Mouse (Mus musculus): ENCODE results near the gene Slc26a11. TPM values are rescaled to one million over a fixed set of nuclear protein-coding genes. Genes with fewer than 3 reads are reported as not detected.

Slc26a11 gene
- polyA plus RNA-seq (2012) = not detected in 2 replicates

- TF ChIP-seq TAL1 (IDR thresholded peaks at IDR 0.05; ENCODE audit: low read length) (no peak), GATA1 (IDR thresholded peaks at IDR 0.05; ENCODE audit: low read length) (no peak)
- no peaks in the 10 kb centered on the region; the same call in 1 of the 2 replicates for H3K36me3 ChIP-seq (ENCODE audit: control insufficient read depth)
- peaks cover 6% of the 10 kb centered on the region for H3K27me3 ChIP-seq (ENCODE audit: control insufficient read depth)
- H3K4me3 ChIP-seq (replicated peaks) = peak within 1 kb of the TSS; percentile 74
- peaks cover 28% of the 10 kb centered on the region for H3K4me1 ChIP-seq (ENCODE audit: control insufficient read depth)
- H3K9me3 ChIP-seq (ENCODE audit: control insufficient read depth, low read length) = no peaks in the 10 kb centered on the region
Measured at GRCm38 (mm10) chr11:119355443-119356385, at the start of gene Slc26a11, which contains the start of gene Sgsh. TSS of gene Slc26a11 (plus strand) at chr11:119355557. TSS of gene Sgsh (minus strand) at chr11:119355536.

GRCm38 (mm10) chr11:119306762-119307657 is 48.3 kb upstream of the Slc26a11 start:
- peaks cover 4% of the 10 kb centered on the region; the same call in 1 of the 2 replicates for H3K9me3 ChIP-seq (ENCODE audit: control insufficient read depth, low read length)
- no peak for TF ChIP-seq GATA1 (IDR thresholded peaks at IDR 0.05; ENCODE audit: low read length)
- TF ChIP-seq TAL1 (IDR thresholded peaks at IDR 0.05; ENCODE audit: low read length) = no peak
- H3K36me3 ChIP-seq (ENCODE audit: control insufficient read depth) = no peaks in the 10 kb centered on the region
- no peaks in the 10 kb centered on the region; the same call in 1 of the 2 replicates for H3K4me1 ChIP-seq (ENCODE audit: control insufficient read depth)
- H3K4me3 ChIP-seq (replicated peaks) = no peak overlapping the region
- peaks cover 34% of the 10 kb centered on the region for H3K27me3 ChIP-seq (ENCODE audit: control insufficient read depth)

GRCm38 (mm10) chr11:119307658-119307867 is 47.8 kb upstream of the Slc26a11 start, which contains the start of gene Card14:
TSS of gene Card14 (plus strand) at chr11:119307768.
- no peak for TF ChIP-seq TAL1 (IDR thresholded peaks at IDR 0.05; ENCODE audit: low read length)
- no peak for TF ChIP-seq GATA1 (IDR thresholded peaks at IDR 0.05; ENCODE audit: low read length)
- H3K4me1 ChIP-seq (ENCODE audit: control insufficient read depth) = no peaks in the 10 kb centered on the region; the same call in 1 of the 2 replicates
- H3K4me3 ChIP-seq (replicated peaks) = no peak within 1 kb of the TSS
- H3K36me3 ChIP-seq (ENCODE audit: control insufficient read depth) = no peaks in the 10 kb centered on the region
- peaks cover 4% of the 10 kb centered on the region; the same call in 1 of the 2 replicates for H3K9me3 ChIP-seq (ENCODE audit: control insufficient read depth, low read length)
- H3K27me3 ChIP-seq (ENCODE audit: control insufficient read depth) = peaks cover 31% of the 10 kb centered on the region

GRCm38 (mm10) chr11:119307916-119308315 is 47.4 kb upstream of the Slc26a11 start:
- no peaks in the 10 kb centered on the region for H3K36me3 ChIP-seq (ENCODE audit: control insufficient read depth)
- H3K4me1 ChIP-seq (ENCODE audit: control insufficient read depth) = no peaks in the 10 kb centered on the region; the same call in 1 of the 2 replicates
- H3K4me3 ChIP-seq (replicated peaks) = no peak overlapping the region
- H3K9me3 ChIP-seq (ENCODE audit: control insufficient read depth, low read length) = peaks cover 4% of the 10 kb centered on the region; the same call in 1 of the 2 replicates
- TF ChIP-seq TAL1 (IDR thresholded peaks at IDR 0.05; ENCODE audit: low read length) (no peak), GATA1 (IDR thresholded peaks at IDR 0.05; ENCODE audit: low read length) (no peak)
- H3K27me3 ChIP-seq (ENCODE audit: control insufficient read depth) = peaks cover 27% of the 10 kb centered on the region

- no peaks in the 10 kb centered on the region for H3K36me3 ChIP-seq (ENCODE audit: control insufficient read depth)
- peaks cover 13% of the 10 kb centered on the region for H3K27me3 ChIP-seq (ENCODE audit: control insufficient read depth)
- peaks cover 4% of the 10 kb centered on the region; the same call in 1 of the 2 replicates for H3K9me3 ChIP-seq (ENCODE audit: control insufficient read depth, low read length)
- no peaks in the 10 kb centered on the region for H3K4me1 ChIP-seq (ENCODE audit: control insufficient read depth)
- TF ChIP-seq TAL1 (IDR thresholded peaks at IDR 0.05; ENCODE audit: low read length) (no peak), GATA1 (IDR thresholded peaks at IDR 0.05; ENCODE audit: low read length) (no peak)
- no peak overlapping the region for H3K4me3 ChIP-seq (replicated peaks)
Measured at GRCm38 (mm10) chr11:119310621-119311020, 44.7 kb upstream of the Slc26a11 start.

- Histone ChIP-seq H3K9me3 (ENCODE audit: control insufficient read depth, low read length) (no peaks in the 10 kb centered on the region; the same call in 1 of the 2 replicates), H3K36me3 (ENCODE audit: control insufficient read depth) (no peaks in the 10 kb centered on the region), H3K27me3 (ENCODE audit: control insufficient read depth) (peaks cover 4% of the 10 kb centered on the region), H3K4me3 (replicated peaks) (no peak overlapping the region), H3K4me1 (ENCODE audit: control insufficient read depth) (no peaks in the 10 kb centered on the region)
- TF ChIP-seq GATA1 (IDR thresholded peaks at IDR 0.05; ENCODE audit: low read length) = no peak
- TF ChIP-seq TAL1 (IDR thresholded peaks at IDR 0.05; ENCODE audit: low read length) = no peak
Measured at GRCm38 (mm10) chr11:119314252-119314936, 41.0 kb upstream of the Slc26a11 start.

- H3K36me3 ChIP-seq (ENCODE audit: control insufficient read depth) = no peaks in the 10 kb centered on the region
- no peaks in the 10 kb centered on the region; the same call in 1 of the 2 replicates for H3K9me3 ChIP-seq (ENCODE audit: control insufficient read depth, low read length)
- H3K27me3 ChIP-seq (ENCODE audit: control insufficient read depth) = no peaks in the 10 kb centered on the region
- H3K4me3 ChIP-seq (replicated peaks) = no peak overlapping the region
- TF ChIP-seq GATA1 (IDR thresholded peaks at IDR 0.05; ENCODE audit: low read length) (no peak), TAL1 (IDR thresholded peaks at IDR 0.05; ENCODE audit: low read length) (no peak)
- no peaks in the 10 kb centered on the region for H3K4me1 ChIP-seq (ENCODE audit: control insufficient read depth)
Measured at GRCm38 (mm10) chr11:119316720-119317119, 38.6 kb upstream of the Slc26a11 start.

GRCm38 (mm10) chr11:119322521-119322920 is 32.8 kb upstream of the Slc26a11 start:
- no peak overlapping the region for H3K4me3 ChIP-seq (replicated peaks)
- H3K27me3 ChIP-seq (ENCODE audit: control insufficient read depth) = peaks cover 3% of the 10 kb centered on the region

More at GRCm38 (mm10) chr11:119322521-119322920, 32.8 kb upstream of the Slc26a11 start:
- TF ChIP-seq TAL1 (IDR thresholded peaks at IDR 0.05; ENCODE audit: low read length) = no peak
- no peak for TF ChIP-seq GATA1 (IDR thresholded peaks at IDR 0.05; ENCODE audit: low read length)
- H3K9me3 ChIP-seq (ENCODE audit: control insufficient read depth, low read length) = peaks cover 6% of the 10 kb centered on the region
- no peaks in the 10 kb centered on the region for H3K36me3 ChIP-seq (ENCODE audit: control insufficient read depth)
- no peaks in the 10 kb centered on the region for H3K4me1 ChIP-seq (ENCODE audit: control insufficient read depth)

All from erythroblast, embryonic 14.5 days (primary cell).